Mouse (Mus musculus) MEL (cell line): Measurements from ENCODE around the gene Sec14l4.

ENCODE experiments used
- BHLHE40 ChIP-seq: IDR thresholded peaks from 2 replicates; pipeline ENCODE4 v1.6.1; 2012; ENCODE audit warnings: low read depth, mild to moderate bottlenecking, inconsistent platforms, low read length, improper control_type of control experiment, borderline replicate concordance
- CTCF ChIP-seq, 3 experiments: IDR thresholded peaks in 2 of 3; conservative IDR thresholded peaks in 1 of 3; 2 replicates each; pipeline ENCODE4 v1.5.1; 2011 to 2012; ENCODE audit warnings: low read length in 3 of 3, low read depth in 2 of 3, mild to moderate bottlenecking in 2 of 3, improper control_type of control experiment in 1 of 3, inconsistent platforms in 1 of 3, mixed read lengths in 1 of 3, moderate library complexity in 1 of 3; ENCODE audit not compliant: control insufficient read depth in 1 of 3, insufficient read depth in 1 of 3, poor library complexity in 1 of 3, severe bottlenecking in 1 of 3
- ELF1 ChIP-seq: IDR thresholded peaks from 2 replicates; pipeline ENCODE4 v1.6.1; 2014; ENCODE audit warnings: low read depth, mild to moderate bottlenecking, inconsistent platforms, low read length, improper control_type of control experiment, moderate library complexity
- NELFE ChIP-seq: IDR thresholded peaks from 2 replicates; pipeline ENCODE4 v1.6.1; 2011; ENCODE audit warnings: low read depth, low read length, improper control_type of control experiment
- POLR2A ChIP-seq, 2 experiments: IDR thresholded peaks; 2 replicates each; pipeline ENCODE4 v1.6.1; 2011 to 2012; ENCODE audit warnings: low read length in 2 of 2, mild to moderate bottlenecking in 2 of 2, control low read depth in 1 of 2, improper control_type of control experiment in 1 of 2, low read depth in 1 of 2, moderate library complexity in 1 of 2; ENCODE audit not compliant: control insufficient read depth in 1 of 2, insufficient read depth in 1 of 2, poor library complexity in 1 of 2

- TF ChIP-seq CTCF (IDR thresholded peaks at IDR 0.05 in 2 of 3, conservative IDR thresholded peaks at IDR 0.05 in 1 of 3; ENCODE audit: control insufficient read depth in 1 of 3, insufficient read depth in 1 of 3, low read depth in 2 of 3, low read length in 3 of 3, poor library complexity in 1 of 3, severe bottlenecking in 1 of 3) (no peak), POLR2A (IDR thresholded peaks at IDR 0.05; ENCODE audit: control insufficient read depth in 1 of 2, insufficient read depth in 1 of 2, low read depth in 1 of 2, low read length in 2 of 2, poor library complexity in 1 of 2) (no peak), BHLHE40 (no peak), ELF1 (no peak), NELFE (no peak)
Measured at GRCm38 (mm10) chr11:4078267-4078933, 47.1 kb downstream of the Sec14l4 start.
